Mouse (Mus musculus): ENCODE measurements at regions not wholly inside any gene's neighbourhood (a gene's known extent, or its start where the extent isn't known, plus 50 kb on each side); places are given as distances from the start of the nearest gene placed in this dataset.
"Not testable (repeated sequence)": the region's sequence is repeated elsewhere in the genome, so short reads cannot be mapped to it uniquely, and the experiment has no call there.

GRCm38 (mm10) chr14:89922316-89922715 lies 1451.1 kb upstream of the Pcdh20 start:
- Histone ChIP-seq H3K9me3 (no peaks in the 10 kb centered on the region), H3K4me3 (no peak overlapping the region), H3K27ac (no peak overlapping the region), H3K36me3 (replicated peaks) (no peaks in the 10 kb centered on the region), H3K27me3 (ENCODE audit: poor library complexity, severe bottlenecking) (no peaks in the 10 kb centered on the region), H3K4me1 (no peaks in the 10 kb centered on the region)
- DNase-seq (ENCODE audit: extremely low spot score, low spot score), result no peak
- 87% methylated on average over 1 of the region's 1 CpGs for WGBS

- not testable (repeated sequence) for H3K27ac ChIP-seq; H3K36me3 ChIP-seq (replicated peaks); H3K4me3 ChIP-seq; H3K4me1 ChIP-seq; H3K27me3 ChIP-seq (ENCODE audit: poor library complexity, severe bottlenecking); H3K9me3 ChIP-seq
- WGBS, result 0% methylated on average over 1 of the region's 1 CpGs
- DNase-seq (ENCODE audit: extremely low spot score, low spot score), result peak; percentile 28
These were observed 1449.4 kb upstream of the Pcdh20 start for GRCm38 (mm10) chr14:89920586-89920985.

GRCm38 (mm10) chr14:89898701-89899227 lies 1427.6 kb upstream of the Pcdh20 start:
- H3K27ac ChIP-seq; H3K4me3 ChIP-seq; H3K36me3 ChIP-seq (replicated peaks); DNase-seq (ENCODE audit: extremely low spot score, low spot score); H3K4me1 ChIP-seq; H3K27me3 ChIP-seq (ENCODE audit: poor library complexity, severe bottlenecking): not testable (repeated sequence)
- H3K9me3 ChIP-seq, result peaks cover 13% of the 10 kb centered on the region; the same call in 1 of the 2 replicates
- WGBS, result 88% methylated on average over 25 of the region's 34 CpGs

- not testable (repeated sequence) for H3K36me3 ChIP-seq (replicated peaks); H3K27ac ChIP-seq; H3K4me3 ChIP-seq; DNase-seq (ENCODE audit: extremely low spot score, low spot score); H3K27me3 ChIP-seq (ENCODE audit: poor library complexity, severe bottlenecking); H3K4me1 ChIP-seq
- 90% methylated on average over 22 of the region's 22 CpGs for WGBS
- H3K9me3 ChIP-seq, result peaks cover 10% of the 10 kb centered on the region; the same call in 1 of the 2 replicates
These were observed 1426.9 kb upstream of the Pcdh20 start for GRCm38 (mm10) chr14:89898135-89898534.

GRCm38 (mm10) chr14:89896891-89897290 lies 1425.7 kb upstream of the Pcdh20 start:
- H3K4me3 ChIP-seq; DNase-seq (ENCODE audit: extremely low spot score, low spot score); H3K27ac ChIP-seq; H3K4me1 ChIP-seq; H3K27me3 ChIP-seq (ENCODE audit: poor library complexity, severe bottlenecking); H3K36me3 ChIP-seq (replicated peaks): not testable (repeated sequence)
- WGBS, result 79% methylated on average over 16 of the region's 16 CpGs
- peaks cover 10% of the 10 kb centered on the region; the same call in 1 of the 2 replicates for H3K9me3 ChIP-seq
